In the genomic region with DNA sequence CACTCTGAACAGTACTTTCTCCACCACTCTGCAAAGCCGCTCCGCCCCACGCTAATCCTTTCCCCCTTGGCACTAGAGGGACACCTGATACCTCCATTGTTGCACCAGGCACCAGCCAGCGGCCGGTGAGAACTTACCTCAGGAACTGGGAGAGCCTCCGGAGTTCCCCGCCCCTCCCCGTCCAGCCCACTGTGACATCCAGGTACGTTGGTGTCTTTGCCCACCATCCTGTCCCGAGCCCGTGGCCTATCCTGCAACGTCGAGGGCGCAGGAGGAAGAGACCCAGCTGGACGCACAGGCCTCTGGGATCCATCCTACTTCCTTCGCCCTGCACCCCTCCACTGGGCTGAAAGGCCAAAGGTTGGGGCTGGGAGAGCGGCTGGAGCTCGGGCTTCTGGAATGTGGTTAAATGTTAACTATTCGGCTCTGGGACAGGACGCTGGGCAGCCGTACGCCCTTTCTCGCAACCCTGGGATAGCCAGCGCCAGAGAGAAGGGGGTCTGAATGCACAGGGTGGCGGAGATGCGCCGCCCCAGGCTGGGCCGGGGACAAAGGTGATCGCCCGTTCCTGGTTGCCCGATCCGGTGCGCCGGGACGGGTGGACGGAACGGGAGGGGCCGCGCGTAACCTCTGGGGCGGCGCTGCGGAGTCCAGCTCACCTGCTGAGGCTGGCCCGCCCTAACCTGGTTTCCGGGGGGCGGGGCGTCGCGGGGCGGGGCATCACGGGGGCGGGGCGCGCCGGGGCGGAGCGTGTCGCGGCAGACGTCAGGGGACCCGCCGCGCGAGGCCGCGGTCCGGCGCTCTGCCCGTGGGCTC, we compare ENCODE assay signal across 8 mouse cellular contexts. TPM values are rescaled to one million over a fixed set of nuclear protein-coding genes. Genes with fewer than 3 reads are reported as not detected.
DNase-seq lines count a peak whose midpoint lies in the region; ATAC-seq and TF ChIP-seq lines count a peak whose summit lies in the region.

No protein-coding gene starts in this region.

- peak overlapping the region; percentile 88 for H3K4me2 ChIP-seq in lung, embryonic 16.5 days (ENCODE audit: low read depth, low read length)

- peak; percentile 22 for ATAC-seq in granulocyte monocyte progenitor cell, adult 5-6 weeks (replicated peaks; ENCODE audit: poor library complexity, severe bottlenecking)
- peak; percentile 77 for ATAC-seq in lung, embryonic 16.5 days (ENCODE audit: low read depth)

- H3K4me3 ChIP-seq in left cerebral cortex, adult 2 months, result peak overlapping the region; percentile 46
- peak overlapping the region; percentile 74 for H3K4me3 ChIP-seq in lung, embryonic 16.5 days (ENCODE audit: low read length)

- 6% methylated on average over 50 of the region's 69 CpGs for WGBS in lung, embryonic 16.5 days

- peak overlapping the region; percentile 70; the same call in 1 of the 2 replicates for H3K27ac ChIP-seq in left cerebral cortex, adult 2 months
- H3K27ac ChIP-seq in lung, embryonic 16.5 days (ENCODE audit: low read length), result peak overlapping the region; percentile 98

- DNase-seq in left cerebral cortex, adult 2 months (ENCODE audit: extremely low spot score in 1 of 2, low spot score in 2 of 2), result peak; percentile 51 to 58
- DNase-seq in left cerebral cortex, adult 11 months (ENCODE audit: low spot score), result no peak
- peak; percentile 76 for DNase-seq in cerebellum, adult 11-12 months
- peak; percentile 90 to 92 for DNase-seq in kidney, adult 8-10 months
- peak; percentile 67 for DNase-seq in retina, embryonic 14.5 days (ENCODE audit: low spot score)
- DNase-seq in c-Kit-positive CD71-positive TER-119-positive erythroid progenitor cells, embryonic 14.5 days (ENCODE audit: low spot score), result no peak

- H3K36me3 ChIP-seq in lung, embryonic 16.5 days (ENCODE audit: control insufficient read depth, insufficient read depth, low read length), result no peaks in the 10 kb centered on the region

- no peak; the same call in 1 of the 2 replicates for TF ChIP-seq CTCF in left cerebral cortex, adult 2 months (IDR thresholded peaks at IDR 0.05)

- peaks cover 17% of the 10 kb centered on the region for H3K4me1 ChIP-seq in lung, embryonic 16.5 days (replicated peaks; ENCODE audit: control insufficient read depth, insufficient read depth, low read length)

- no peaks in the 10 kb centered on the region for H3K9me3 ChIP-seq in lung, embryonic 16.5 days (ENCODE audit: control insufficient read depth, low read length)

- H3K27me3 ChIP-seq in lung, embryonic 16.5 days (ENCODE audit: control insufficient read depth, insufficient read depth, low read depth, low read length), result peaks cover 5% of the 10 kb centered on the region; the same call in 1 of the 2 replicates

- intact Hi-C loops in left cerebral cortex, adult 2 months (cut with DNase I), result no loop called here

- H3K9ac ChIP-seq in lung, embryonic 16.5 days (ENCODE audit: low read length), result peak overlapping the region; percentile 79

RNA-seq across cellular contexts. Expression of gene Cep170b, which starts 1.4 kb away (rescaled TPM):
- total RNA-seq in left cerebral cortex, adult 2 months (2021), result 100 to 1,000 TPM; 280 to 294 TPM
- total RNA-seq in granulocyte monocyte progenitor cell, adult 5-6 weeks (2014; fragmentation: Nextera tagmentation), result 1.6 and 9.2 TPM in 2 replicates
- 0.56 and 1.2 TPM in 2 replicates for total RNA-seq in granulocyte monocyte progenitor cell, adult 5-6 weeks (2017)
- polyA plus RNA-seq in lung, embryonic 16.5 days (2015; fragmentation: Nextera tagmentation; extraction: Ambion mirVana), result 13.5 and 15.8 TPM in 2 replicates

RNA-seq across cellular contexts. Expression of gene Pld4, which starts 38.8 kb away (rescaled TPM):
- 10 to 100 TPM in 1 of 2 experiments, 1 to 10 TPM in 1; 7.4 to 10.1 TPM for total RNA-seq in left cerebral cortex, adult 2 months (2021)
- 39.4 and 92.1 TPM in 2 replicates for total RNA-seq in granulocyte monocyte progenitor cell, adult 5-6 weeks (2014; fragmentation: Nextera tagmentation)
- 21.1 and 25.4 TPM in 2 replicates for total RNA-seq in granulocyte monocyte progenitor cell, adult 5-6 weeks (2017)
- 15.0 and 20.3 TPM in 2 replicates for polyA plus RNA-seq in lung, embryonic 16.5 days (2015; fragmentation: Nextera tagmentation; extraction: Ambion mirVana)

RNA-seq across cellular contexts. Expression of gene Zbtb42, which starts 43.0 kb away (rescaled TPM):
- total RNA-seq in left cerebral cortex, adult 2 months (2021), result 1 to 10 TPM; 1.1 to 1.2 TPM
- 1.0 and 5.4 TPM in 2 replicates for total RNA-seq in granulocyte monocyte progenitor cell, adult 5-6 weeks (2014; fragmentation: Nextera tagmentation)
- 0.82 and 1.3 TPM in 2 replicates for total RNA-seq in granulocyte monocyte progenitor cell, adult 5-6 weeks (2017)
- polyA plus RNA-seq in lung, embryonic 16.5 days (2015; fragmentation: Nextera tagmentation; extraction: Ambion mirVana), result 11.1 and 11.3 TPM in 2 replicates

RNA-seq across cellular contexts. Expression of gene Akt1, which starts 46.9 kb away (rescaled TPM):
- total RNA-seq in left cerebral cortex, adult 2 months (2021), result 100 to 1,000 TPM; 144 to 157 TPM
- 118 and 134 TPM in 2 replicates for total RNA-seq in granulocyte monocyte progenitor cell, adult 5-6 weeks (2014; fragmentation: Nextera tagmentation)
- 73.9 and 101 TPM in 2 replicates for total RNA-seq in granulocyte monocyte progenitor cell, adult 5-6 weeks (2017)
- polyA plus RNA-seq in lung, embryonic 16.5 days (2015; fragmentation: Nextera tagmentation; extraction: Ambion mirVana), result 42.4 and 43.5 TPM in 2 replicates

Comparison
In these comparisons a context has a peak if more than half of its experiments do, and no peak if none do; other contexts are left out.
1. DNase-seq: peak in left cerebral cortex, adult 2 months (2 of 2), cerebellum, adult 11-12 months (single experiment), kidney, adult 8-10 months (2 of 2) and retina, embryonic 14.5 days (single experiment); none in left cerebral cortex, adult 11 months (single experiment) and c-Kit-positive CD71-positive TER-119-positive erythroid progenitor cells, embryonic 14.5 days (single experiment).
2. RNA of gene Cep170b, which starts 1.4 kb away (total RNA-seq): 280 to 294 TPM in left cerebral cortex, adult 2 months; 0.56 to 9.2 TPM in granulocyte monocyte progenitor cell, adult 5-6 weeks; every median in the first group is over 10 times any median in the second.